Mouse (Mus musculus) inflammation-experienced regulatory T-cells, adult 6 months (primary cell): Measurements from ENCODE around the gene Gm11555. TPM values are rescaled to one million over a fixed set of nuclear protein-coding genes. Genes with fewer than 3 reads are reported as not detected.
"Not testable (repeated sequence)": the region's sequence is repeated elsewhere in the genome, so short reads cannot be mapped to it uniquely, and the experiment has no call there.

Experiments
- ATAC-seq: one replicate; pipeline ENCODE4 v1.8.0; 2017
- polyA plus RNA-seq, 3 experiments: library from polyadenylated mRNA; unstranded; fragments of 100-300 nt; shearing (Covaris generic); gene quantifications; one replicate each; pipeline ENCODE4 v1.2.1; 2017

The Gm11555 gene
- not detected for polyA plus RNA-seq

GRCm38 (mm10) chr11:99650136-99650535, at the start of gene Gm11555:
Gene Gm11555 (minus strand): TSS chr11:99650236.
- ATAC-seq, result no peak

GRCm38 (mm10) chr11:99690463-99690862, 40.4 kb upstream of the Gm11555 start, which contains the start of gene Gm14190:
Gene Gm14190 (minus strand): TSS chr11:99690740.
- no peak for ATAC-seq

- not testable (repeated sequence) for ATAC-seq
Observed at GRCm38 (mm10) chr11:99685235-99685634, 35.2 kb upstream of the Gm11555 start.

DNA sequence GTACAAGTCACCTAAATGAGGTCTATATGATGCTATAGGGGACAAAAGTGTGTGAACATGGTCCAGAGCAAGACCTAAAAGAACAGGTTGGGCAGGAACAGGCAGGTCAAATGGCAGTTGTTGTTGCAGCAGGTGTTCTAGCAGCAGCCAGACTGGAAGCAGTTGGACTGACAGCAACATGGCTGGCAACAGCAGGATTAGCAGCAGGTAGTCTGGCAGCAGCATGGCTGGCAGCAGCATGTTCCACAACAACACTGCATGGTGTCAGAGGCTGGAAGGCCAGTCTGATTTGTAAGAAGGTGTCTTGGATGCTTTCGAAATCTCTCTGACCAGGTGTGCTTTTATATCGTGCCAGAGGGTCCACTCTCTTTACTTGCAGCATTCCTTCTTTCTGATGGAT, 33.4 kb upstream of the Gm11555 start:
- no peak for ATAC-seq

DNA sequence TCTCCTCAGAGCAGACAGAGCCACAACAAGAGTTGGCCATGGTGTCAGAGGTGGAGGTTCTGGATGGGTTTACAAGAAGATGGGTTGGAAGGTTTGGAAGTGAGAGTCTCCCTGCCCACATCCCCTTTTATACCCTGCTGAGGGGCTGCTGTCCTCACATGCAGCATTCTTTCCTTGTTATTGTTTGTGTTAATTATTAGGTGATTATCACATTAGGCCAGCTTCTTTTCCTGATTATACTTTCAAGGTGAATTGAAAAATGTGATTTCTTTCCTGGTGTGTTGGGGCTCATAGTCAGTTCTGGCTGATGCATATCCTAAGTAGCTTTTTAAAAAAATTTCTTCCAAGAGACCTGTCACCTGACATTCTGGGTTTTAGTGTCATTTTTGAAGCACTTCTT, 15.8 kb upstream of the Gm11555 start, which contains the start of gene Krtap4-6:
Gene Krtap4-6 (minus strand): TSS at position 101 of the 400 bp plus-strand sequence.
- no peak for ATAC-seq

GRCm38 (mm10) chr11:99662802-99663201, 12.8 kb upstream of the Gm11555 start:
- no peak for ATAC-seq

- no peak for ATAC-seq
Observed at GRCm38 (mm10) chr11:99659256-99659655, 9.2 kb upstream of the Gm11555 start.

GRCm38 (mm10) chr11:99658467-99659010, 8.5 kb upstream of the Gm11555 start, which contains the start of gene Gm11563:
Gene Gm11563 (minus strand): TSS chr11:99658960.
- ATAC-seq, result not testable (repeated sequence)

- no peak for ATAC-seq
Observed at GRCm38 (mm10) chr11:99657051-99657450, 7.0 kb upstream of the Gm11555 start.

GRCm38 (mm10) chr11:99646444-99646843, 3.6 kb downstream of the Gm11555 start:
- no peak for ATAC-seq

DNA sequence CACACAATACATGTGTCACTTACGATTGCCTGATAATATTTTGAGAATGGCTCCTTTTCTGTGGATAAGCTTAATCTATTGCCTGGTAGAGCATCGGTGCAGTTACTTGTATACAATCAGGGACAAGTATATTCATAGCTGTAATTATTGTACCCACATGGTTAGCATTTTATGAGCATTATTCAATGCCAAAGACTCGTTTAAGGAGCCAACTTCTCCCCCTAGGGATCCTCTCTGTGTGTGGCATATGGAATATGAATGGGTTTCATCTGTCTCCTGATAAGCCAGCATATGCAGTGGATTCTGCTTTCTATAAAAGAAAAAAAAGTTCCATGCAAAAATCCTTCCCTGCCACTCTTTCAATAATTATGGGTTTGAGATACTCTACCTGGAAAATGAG, 5.7 kb downstream of the Gm11555 start:
- no peak for ATAC-seq

- ATAC-seq, result not testable (repeated sequence)
Observed at GRCm38 (mm10) chr11:99643635-99644139, 6.3 kb downstream of the Gm11555 start, which contains the start of gene Krtap4-7. Gene Krtap4-7 (minus strand): TSS chr11:99644089.

DNA sequence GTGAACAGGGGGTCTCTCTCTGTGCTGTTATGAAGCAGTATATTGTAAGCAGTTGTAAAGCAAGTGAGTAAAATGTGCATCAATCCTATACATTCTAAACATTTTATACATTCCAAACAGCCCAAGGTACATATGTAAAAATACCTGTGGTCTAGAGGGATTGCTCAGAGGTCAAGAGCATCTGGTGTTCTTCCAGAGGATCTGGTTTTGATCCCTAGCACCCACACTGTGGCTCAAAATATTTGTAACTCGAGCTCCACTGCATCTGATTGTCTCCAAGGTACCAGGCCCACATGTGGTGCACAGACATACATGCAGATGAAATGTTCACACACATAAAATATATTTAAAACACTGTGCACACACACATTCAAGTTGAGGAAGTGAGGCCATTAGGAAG, 9.1 kb downstream of the Gm11555 start:
- ATAC-seq, result no peak

- no peak for ATAC-seq
Observed at GRCm38 (mm10) chr11:99637086-99637485, 12.9 kb downstream of the Gm11555 start.

- ATAC-seq, result no peak
Observed at GRCm38 (mm10) chr11:99634653-99635134, 15.3 kb downstream of the Gm11555 start, which contains the start of gene Krtap4-2. Gene Krtap4-2 (minus strand): TSS chr11:99635084.

DNA sequence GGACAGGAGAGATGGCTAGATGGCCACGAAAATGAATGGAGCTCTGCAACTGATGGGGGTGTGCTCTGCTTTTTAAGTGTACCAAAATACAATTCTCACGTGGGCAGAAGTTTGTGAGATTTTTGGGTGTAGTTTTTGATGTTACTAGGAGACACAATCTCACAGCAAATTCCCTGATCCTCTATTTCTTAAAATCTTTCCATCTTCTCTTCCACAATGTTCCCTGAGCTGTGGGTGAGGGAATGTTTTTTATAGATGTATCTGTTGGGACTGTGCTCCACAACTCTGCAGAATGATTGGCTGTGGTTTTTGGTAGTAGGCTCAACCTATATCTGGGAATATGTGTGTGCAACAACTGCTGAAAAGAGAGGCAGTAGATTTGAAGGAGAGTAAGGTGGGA, 16.7 kb downstream of the Gm11555 start:
- no peak for ATAC-seq

DNA sequence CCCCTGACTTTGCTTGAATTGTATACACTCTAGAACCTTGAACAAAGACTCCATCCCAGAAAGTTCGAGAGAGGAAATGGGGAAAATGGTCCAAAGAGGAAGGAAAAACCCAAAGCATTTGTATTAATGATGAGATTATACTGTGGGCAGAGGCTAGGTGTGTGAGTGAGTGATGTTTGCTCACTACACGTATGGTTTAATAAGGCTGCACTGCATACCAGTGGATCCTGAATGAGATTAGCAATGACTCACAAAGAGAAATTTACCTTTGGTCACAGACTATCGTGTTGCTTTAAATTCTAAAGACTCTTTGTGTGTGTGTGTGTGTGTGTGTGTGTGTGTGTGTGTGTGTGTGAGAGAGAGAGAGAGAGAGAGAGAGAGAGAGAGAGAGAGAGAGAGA, 19.1 kb downstream of the Gm11555 start:
- ATAC-seq, result no peak

GRCm38 (mm10) chr11:99628138-99628537, 21.9 kb downstream of the Gm11555 start, which contains the start of gene Krtap4-1:
Gene Krtap4-1 (minus strand): TSS chr11:99628238.
- ATAC-seq, result no peak

- no peak for ATAC-seq
Observed at GRCm38 (mm10) chr11:99620335-99620734, 29.7 kb downstream of the Gm11555 start, which contains the start of gene Gm11562. Gene Gm11562 (minus strand): TSS chr11:99620435.

GRCm38 (mm10) chr11:99614796-99615363, 35.2 kb downstream of the Gm11555 start, which contains the start of gene Krtap2-4:
Gene Krtap2-4 (minus strand): TSS chr11:99614846.
- no peak for ATAC-seq

- ATAC-seq, result not testable (repeated sequence)
Observed at GRCm38 (mm10) chr11:99610089-99610488, 39.9 kb downstream of the Gm11555 start, which contains the start of gene Gm11937. Gene Gm11937 (minus strand): TSS chr11:99610189.

DNA sequence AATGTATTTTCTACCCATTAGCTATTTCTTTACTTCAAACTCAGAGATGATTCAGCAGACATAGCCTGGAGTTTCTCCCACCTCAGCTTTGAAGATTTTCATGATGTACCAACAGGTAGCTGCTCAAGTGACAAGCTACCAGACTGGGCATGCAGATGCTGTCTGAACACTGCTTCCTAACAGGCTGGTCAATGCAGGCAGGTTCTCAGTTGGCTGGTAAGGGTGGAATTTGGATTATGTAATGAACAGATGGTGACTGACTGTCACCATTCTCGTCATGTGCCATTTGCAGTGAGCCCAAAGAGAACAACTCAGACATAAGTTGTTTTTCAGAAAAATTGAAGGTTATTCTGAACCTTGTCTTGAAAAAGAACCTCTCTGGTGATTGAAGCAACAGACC, 40.9 kb downstream of the Gm11555 start:
- ATAC-seq, result no peak

- ATAC-seq, result not testable (repeated sequence)
Observed at GRCm38 (mm10) chr11:99603208-99603607, 46.8 kb downstream of the Gm11555 start, which contains the start of gene Gm11938. Gene Gm11938 (minus strand): TSS chr11:99603308.
